Mouse (Mus musculus) hindbrain, embryonic 12.5 days (tissue): ENCODE measurements around the gene Eif3l. TPM values are rescaled to one million over a fixed set of nuclear protein-coding genes. Genes with fewer than 3 reads are reported as not detected.

Experiments used
- ATAC-seq: fragments of 200-750 bp; cut with Nextera tagmentation; 2 replicates; pipeline ENCODE4 v1.8.0; 2017; ENCODE audit warnings: moderate TSS enrichment; ENCODE audit not compliant: low FRiP score
- H3K27ac ChIP-seq: fragments of 300-500 bp; sonication (generic); 2 replicates; pipeline ENCODE4 v1.5.1; 2016; ENCODE audit warnings: mild to moderate bottlenecking
- H3K27me3 ChIP-seq: fragments of 300-500 bp; sonication (generic); 2 replicates; pipeline ENCODE4 v1.6.1; 2016; ENCODE audit warnings: mild to moderate bottlenecking
- H3K36me3 ChIP-seq: fragments of 300-500 bp; sonication (generic); 2 replicates; pipeline ENCODE4 v1.6.1; 2016; ENCODE audit warnings: mild to moderate bottlenecking
- H3K4me1 ChIP-seq: fragments of 300-500 bp; sonication (generic); 2 replicates; pipeline ENCODE4 v1.6.1; 2016
- H3K4me2 ChIP-seq: fragments of 300-500 bp; sonication (generic); replicated peaks from 2 replicates; pipeline ENCODE4 v1.6.1; 2016; ENCODE audit warnings: mild to moderate bottlenecking
- H3K4me3 ChIP-seq: fragments of 300-500 bp; sonication (generic); 2 replicates; pipeline ENCODE4 v1.5.1; 2016; ENCODE audit warnings: mild to moderate bottlenecking
- H3K9ac ChIP-seq: fragments of 300-500 bp; sonication (generic); 2 replicates; pipeline ENCODE4 v1.6.1; 2016; ENCODE audit warnings: mild to moderate bottlenecking, moderate library complexity
- H3K9me3 ChIP-seq: fragments of 300-500 bp; sonication (generic); replicated peaks from 2 replicates; pipeline ENCODE4 v1.6.1; 2016; ENCODE audit warnings: mild to moderate bottlenecking
- WGBS: fragments of 180-500 bp; shearing (Covaris S2); methylation state at CpG from one replicate; pipeline ENCODE4 v1.1.7; 2016; 5-methylcytosine and 5-hydroxymethylcytosine counted together
- polyA plus RNA-seq: library from polyadenylated mRNA; unstranded; fragments of >200 nt; fragmentation: Nextera tagmentation; extraction: Ambion mirVana; gene quantifications from 2 replicates; pipeline ENCODE4 v1.2.1, GENCODE M21; 2016

Gene Eif3l
- polyA plus RNA-seq, 1 experiment from 2014 or later: 190 TPM

- peaks cover 27% of the 10 kb centered on the region for H3K4me1 ChIP-seq
- H3K27ac ChIP-seq: 0 out of 2 replicates have a peak overlapping the region, but pooled peaks have one; percentile 23
- no peaks in the 10 kb centered on the region for H3K9me3 ChIP-seq
- no peak overlapping the region for H3K4me2 ChIP-seq
- ATAC-seq: no peak
- peaks cover 38% of the 10 kb centered on the region for H3K27me3 ChIP-seq
- 15% methylated on average over 14 of the region's 14 CpGs for WGBS
- peaks cover 8% of the 10 kb centered on the region; the same call in 1 of the 2 replicates for H3K36me3 ChIP-seq
- no peak overlapping the region for H3K9ac ChIP-seq
- no peak overlapping the region for H3K4me3 ChIP-seq
These were observed 37.1 kb upstream of the Eif3l start for GRCm38 (mm10) chr15:79037913-79038328.

GRCm38 (mm10) chr15:79038331-79038730 is 36.6 kb upstream of the Eif3l start:
- Histone ChIP-seq H3K27ac (0 out of 2 replicates have a peak overlapping the region, but pooled peaks have one; percentile 23), H3K36me3 (peaks cover 8% of the 10 kb centered on the region; the same call in 1 of the 2 replicates), H3K4me1 (peaks cover 31% of the 10 kb centered on the region), H3K27me3 (peaks cover 42% of the 10 kb centered on the region), H3K4me3 (no peak overlapping the region), H3K9me3 (no peaks in the 10 kb centered on the region), H3K4me2 (no peak overlapping the region), H3K9ac (no peak overlapping the region)
- ATAC-seq: no peak
- 70% methylated on average over 10 of the region's 10 CpGs for WGBS

GRCm38 (mm10) chr15:79038853-79039252 is 36.1 kb upstream of the Eif3l start:
- Histone ChIP-seq H3K4me1 (peaks cover 32% of the 10 kb centered on the region), H3K27me3 (peaks cover 47% of the 10 kb centered on the region), H3K4me3 (no peak overlapping the region), H3K36me3 (peaks cover 8% of the 10 kb centered on the region; the same call in 1 of the 2 replicates), H3K9me3 (no peaks in the 10 kb centered on the region), H3K4me2 (no peak overlapping the region), H3K9ac (no peak overlapping the region), H3K27ac (no peak overlapping the region)
- peak; percentile 26; the same call in 1 of the 2 replicates for ATAC-seq
- WGBS: 25% methylated on average over 7 of the region's 7 CpGs

- peaks cover 6% of the 10 kb centered on the region; the same call in 1 of the 2 replicates for H3K36me3 ChIP-seq
- H3K27me3 ChIP-seq: peaks cover 55% of the 10 kb centered on the region
- no peak for ATAC-seq
- no peak overlapping the region for H3K27ac ChIP-seq
- peaks cover 43% of the 10 kb centered on the region for H3K4me1 ChIP-seq
- no peaks in the 10 kb centered on the region for H3K9me3 ChIP-seq
- peak overlapping the region; percentile 16 for H3K4me3 ChIP-seq
- WGBS: 23% methylated on average over 24 of the region's 24 CpGs
- peak overlapping the region; percentile 48 for H3K4me2 ChIP-seq
- peak overlapping the region; percentile 23; the same call in 1 of the 2 replicates for H3K9ac ChIP-seq
These were observed 34.2 kb upstream of the Eif3l start for GRCm38 (mm10) chr15:79040501-79041416.

- peaks cover 43% of the 10 kb centered on the region for H3K4me1 ChIP-seq
These were observed 33.4 kb upstream of the Eif3l start, which contains the start of gene Galr3 for GRCm38 (mm10) chr15:79041585-79041984. TSS of gene Galr3 (plus strand) at chr15:79041885.

GRCm38 (mm10) chr15:79042721-79043491 is 32.1 kb upstream of the Eif3l start:
- H3K4me2 ChIP-seq: peak overlapping the region; percentile 81
- H3K9me3 ChIP-seq: no peaks in the 10 kb centered on the region
- H3K4me3 ChIP-seq: peak overlapping the region; percentile 47
- WGBS: under 1% methylated on average over 99 of the region's 105 CpGs
- no peak for ATAC-seq
- 0 out of 2 replicates have a peak overlapping the region, but pooled peaks have one; percentile 18 for H3K27ac ChIP-seq
- peaks cover 42% of the 10 kb centered on the region for H3K4me1 ChIP-seq
- peaks cover 55% of the 10 kb centered on the region for H3K27me3 ChIP-seq
- no peaks in the 10 kb centered on the region for H3K36me3 ChIP-seq
- H3K9ac ChIP-seq: peak overlapping the region; percentile 49

More at GRCm38 (mm10) chr15:79041585-79041984, 33.4 kb upstream of the Eif3l start, which contains the start of gene Galr3:
- peaks cover 3% of the 10 kb centered on the region; the same call in 1 of the 2 replicates for H3K36me3 ChIP-seq
- H3K9ac ChIP-seq: peak within 1 kb of the TSS; percentile 49
- no peaks in the 10 kb centered on the region for H3K9me3 ChIP-seq
- peak within 1 kb of the TSS; percentile 47 for H3K4me3 ChIP-seq
- H3K4me2 ChIP-seq: peak within 1 kb of the TSS; percentile 81
- H3K27ac ChIP-seq: 0 out of 2 replicates have a peak within 1 kb of the TSS, but pooled peaks have one; percentile 18
- 79% methylated on average over 6 of the region's 6 CpGs for WGBS
- ATAC-seq: no peak
- peaks cover 55% of the 10 kb centered on the region for H3K27me3 ChIP-seq

- peaks cover 37% of the 10 kb centered on the region for H3K4me1 ChIP-seq
- 10% methylated on average over 4 of the region's 4 CpGs for WGBS
- H3K27me3 ChIP-seq: peaks cover 47% of the 10 kb centered on the region
- peak; percentile 75 for ATAC-seq
- H3K9me3 ChIP-seq: no peaks in the 10 kb centered on the region
- H3K9ac ChIP-seq: no peak overlapping the region
- no peak overlapping the region for H3K4me3 ChIP-seq
- no peak overlapping the region for H3K4me2 ChIP-seq
- peak overlapping the region; percentile 23; the same call in 1 of the 2 replicates for H3K27ac ChIP-seq
- no peaks in the 10 kb centered on the region for H3K36me3 ChIP-seq
These were observed 30.1 kb upstream of the Eif3l start for GRCm38 (mm10) chr15:79044837-79045236.

- Histone ChIP-seq H3K4me1 (peaks cover 23% of the 10 kb centered on the region), H3K27ac (no peak overlapping the region), H3K9ac (no peak overlapping the region), H3K27me3 (peaks cover 14% of the 10 kb centered on the region), H3K36me3 (peaks cover 16% of the 10 kb centered on the region), H3K4me2 (no peak overlapping the region), H3K9me3 (no peaks in the 10 kb centered on the region), H3K4me3 (no peak overlapping the region)
- no peak for ATAC-seq
- WGBS: 73% methylated on average over 4 of the region's 4 CpGs
These were observed 26.8 kb upstream of the Eif3l start for GRCm38 (mm10) chr15:79048186-79048585.

GRCm38 (mm10) chr15:79050160-79050845 is 24.7 kb upstream of the Eif3l start:
- Histone ChIP-seq H3K4me1 (peaks cover 9% of the 10 kb centered on the region), H3K27me3 (no peaks in the 10 kb centered on the region; the same call in 1 of the 2 replicates), H3K4me2 (no peak overlapping the region), H3K9me3 (no peaks in the 10 kb centered on the region), H3K9ac (no peak overlapping the region), H3K4me3 (no peak overlapping the region), H3K36me3 (peaks cover 38% of the 10 kb centered on the region), H3K27ac (no peak overlapping the region)
- 54% methylated on average over 9 of the region's 9 CpGs for WGBS
- ATAC-seq: peak; percentile 32; the same call in 1 of the 2 replicates

GRCm38 (mm10) chr15:79050964-79051363 is 24.0 kb upstream of the Eif3l start:
- Histone ChIP-seq H3K4me3 (no peak overlapping the region), H3K4me1 (peaks cover 9% of the 10 kb centered on the region), H3K36me3 (peaks cover 44% of the 10 kb centered on the region), H3K9ac (no peak overlapping the region), H3K4me2 (no peak overlapping the region), H3K27ac (no peak overlapping the region), H3K27me3 (no peaks in the 10 kb centered on the region; the same call in 1 of the 2 replicates), H3K9me3 (no peaks in the 10 kb centered on the region)
- WGBS: 92% methylated on average over 2 of the region's 2 CpGs
- no peak for ATAC-seq
